Mouse (Mus musculus): ENCODE data around the gene Optc.

Gene Optc

DNA sequence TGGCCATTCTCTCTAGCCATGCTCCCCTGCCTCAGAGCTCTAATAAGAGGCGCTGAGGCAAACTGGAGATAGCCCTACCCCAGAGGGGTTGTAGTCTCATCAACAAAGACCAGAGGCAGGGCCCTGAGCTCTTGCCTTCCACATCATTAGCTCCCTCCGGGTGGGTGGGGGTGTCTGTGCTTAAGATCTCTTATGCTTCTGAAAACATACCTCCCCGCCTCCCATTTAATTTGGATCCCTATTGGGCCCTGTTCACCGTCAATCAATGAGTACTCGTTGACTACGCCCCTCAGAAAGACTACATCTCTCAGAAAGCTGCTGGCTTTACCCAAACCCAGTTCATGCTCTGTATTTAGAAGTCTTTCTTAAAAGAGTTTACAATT, 10.3 kb upstream of the Optc start:
- DNase-seq (ENCODE audit: low spot score in 2 of 2) = no peak

DNA sequence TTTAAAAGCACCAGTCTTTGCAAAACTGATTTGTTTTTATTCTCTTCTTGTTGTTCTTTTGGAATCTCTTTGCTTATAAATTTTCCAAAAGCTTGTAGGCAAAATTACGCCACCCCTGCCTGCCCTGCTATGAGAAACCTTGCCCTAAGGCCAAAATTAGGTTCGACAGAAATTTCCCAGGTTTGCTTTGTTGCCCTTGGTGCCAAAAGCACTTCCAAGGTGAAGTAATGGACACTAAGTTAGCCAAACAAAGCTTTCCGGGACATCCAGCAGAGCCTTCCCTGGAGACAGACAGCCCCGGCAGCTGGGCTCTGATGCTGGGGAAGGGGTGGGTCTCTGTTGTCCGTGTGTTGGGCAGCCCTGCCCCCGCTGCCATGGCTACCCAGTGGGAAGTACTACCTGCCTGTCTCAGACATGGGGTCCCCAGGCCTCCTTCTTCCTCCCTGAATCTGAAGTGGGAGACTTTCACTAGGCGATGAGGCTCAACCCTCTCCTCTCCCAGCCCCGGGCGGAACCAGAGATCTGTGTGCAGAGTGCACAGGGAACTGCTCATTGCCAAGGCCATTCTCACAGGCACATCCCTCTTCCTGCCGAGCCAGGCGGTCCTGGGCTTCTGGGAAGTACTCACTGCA, 9.8 kb upstream of the Optc start:
- no peak for DNase-seq (ENCODE audit: low spot score in 2 of 2)

GRCm38 (mm10) chr1:133915723-133916355, 8.0 kb upstream of the Optc start:
- DNase-seq (ENCODE audit: low spot score in 2 of 2) = no peak

GRCm38 (mm10) chr1:133915115-133915514, 7.3 kb upstream of the Optc start:
- no peak for DNase-seq (ENCODE audit: low spot score in 2 of 2)

- no peak for DNase-seq (ENCODE audit: low spot score in 2 of 2)
Measured at GRCm38 (mm10) chr1:133913018-133913417, 5.2 kb upstream of the Optc start.

GRCm38 (mm10) chr1:133911456-133911855, 3.7 kb upstream of the Optc start:
- DNase-seq (ENCODE audit: low spot score in 2 of 2) = no peak

GRCm38 (mm10) chr1:133911008-133911407, 3.2 kb upstream of the Optc start:
- no peak for DNase-seq (ENCODE audit: low spot score in 2 of 2)

- DNase-seq (ENCODE audit: low spot score in 2 of 2) = no peak
Measured at GRCm38 (mm10) chr1:133910108-133910507, 2.3 kb upstream of the Optc start.

DNA sequence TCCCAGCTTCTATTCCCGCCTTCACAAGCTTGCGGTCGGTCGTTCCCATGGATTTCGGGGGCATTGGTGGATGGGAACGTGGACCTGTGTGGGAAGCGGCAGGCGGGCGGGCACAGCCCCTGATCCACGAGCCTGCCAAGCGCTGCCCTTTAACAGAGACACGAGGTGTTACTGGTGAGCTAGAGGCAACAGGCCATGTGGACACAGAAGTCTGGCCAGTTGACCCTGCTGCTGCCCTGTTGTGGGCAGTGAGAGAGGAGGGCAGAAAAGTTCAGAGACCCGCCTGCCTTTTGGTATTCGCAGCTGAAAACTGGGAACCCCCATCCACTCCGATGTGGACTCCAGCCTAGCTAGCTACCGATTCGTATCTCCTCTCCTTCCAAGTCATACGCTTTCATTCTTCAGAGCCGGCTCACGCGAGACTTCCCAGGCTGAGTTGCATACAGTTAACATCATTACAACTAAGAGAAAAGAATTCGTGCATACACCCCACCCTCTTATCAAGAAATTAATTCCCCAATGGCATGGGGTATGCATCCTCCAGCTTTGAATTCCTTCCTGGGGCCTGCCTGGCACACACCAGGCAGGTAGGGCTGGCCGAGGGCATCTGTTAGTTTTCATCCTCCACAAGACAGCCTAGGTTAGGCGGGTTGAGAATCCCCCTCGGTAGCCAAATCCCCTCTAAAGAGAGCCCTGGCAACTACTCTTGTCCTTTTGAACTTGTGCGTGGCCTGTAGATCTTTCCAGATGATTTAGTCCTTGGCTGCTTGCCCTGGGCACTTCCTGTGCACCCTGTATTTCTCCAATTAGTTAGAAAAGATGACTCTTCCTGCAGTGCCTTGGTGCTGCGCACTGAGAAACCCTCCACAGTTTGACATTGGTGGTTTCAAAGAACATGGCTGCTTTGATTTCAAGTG, 1.1 kb upstream of the Optc start:
- DNase-seq (ENCODE audit: low spot score in 2 of 2) = no peak

DNA sequence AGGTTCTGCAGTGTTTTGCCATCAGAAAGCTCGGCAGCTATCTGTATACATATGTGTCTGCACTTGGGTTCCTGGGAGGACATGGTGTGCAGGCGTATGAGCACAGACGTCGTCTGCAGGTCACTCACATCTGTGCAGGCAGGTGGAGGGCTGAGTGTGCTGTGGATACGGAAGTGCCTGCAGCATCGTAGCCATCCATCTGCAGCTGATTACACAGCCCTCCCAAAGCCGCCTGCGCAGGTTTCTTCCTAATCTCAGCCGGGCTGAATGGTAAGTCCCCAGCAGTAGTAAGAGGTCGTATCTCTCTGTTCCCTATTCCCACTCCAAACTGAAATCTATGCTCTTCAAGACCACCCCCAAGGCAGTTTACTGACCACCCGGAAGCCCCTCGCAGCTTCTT, 1.4 kb downstream of the Optc start:
- DNase-seq (ENCODE audit: low spot score in 2 of 2) = no peak

DNA sequence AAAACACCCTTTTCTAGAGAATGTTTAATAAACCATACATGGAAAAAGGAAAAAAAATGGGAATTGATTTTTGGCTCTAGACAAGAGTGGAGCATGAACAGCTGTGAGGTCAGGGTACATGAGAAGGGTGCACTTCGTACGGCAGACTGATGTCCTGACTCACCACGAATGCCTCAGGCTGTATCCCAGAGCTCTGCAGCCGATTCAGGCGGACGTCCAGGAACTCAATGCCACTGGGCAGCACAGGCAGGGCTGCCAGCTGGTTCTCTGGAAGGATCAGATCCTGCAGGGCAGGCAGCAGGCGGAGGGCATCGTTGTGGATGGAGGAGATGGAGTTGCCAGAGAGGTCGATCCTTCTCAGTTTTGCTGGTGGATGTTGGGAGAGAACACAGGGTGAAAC, 7.0 kb downstream of the Optc start:
- no peak for DNase-seq (ENCODE audit: low spot score in 2 of 2)

GRCm38 (mm10) chr1:133899043-133899542, 8.7 kb downstream of the Optc start:
- DNase-seq (ENCODE audit: low spot score in 2 of 2) = no peak

- no peak for DNase-seq (ENCODE audit: low spot score in 2 of 2)
Measured at GRCm38 (mm10) chr1:133897293-133897692, 10.5 kb downstream of the Optc start.

DNA sequence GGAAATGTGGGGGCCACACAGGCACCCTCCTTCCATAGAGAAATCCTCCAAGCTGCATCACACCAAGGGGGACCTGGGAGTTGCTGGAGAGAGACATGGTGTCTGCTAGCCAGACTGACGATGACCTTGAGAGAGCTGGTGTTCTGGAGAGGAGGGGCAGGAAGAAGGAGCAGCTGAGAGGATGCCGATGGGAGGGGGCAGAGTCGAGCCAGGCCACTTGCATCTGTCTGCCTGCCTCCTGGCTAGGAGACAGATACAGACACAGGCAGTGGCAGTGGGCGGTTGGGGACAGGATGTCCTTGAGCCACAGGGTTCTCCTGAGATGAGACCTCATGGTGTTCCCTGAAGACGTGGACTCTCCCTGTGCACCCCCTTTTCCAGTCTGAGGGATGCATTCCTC, 16.3 kb downstream of the Optc start:
- DNase-seq (ENCODE audit: low spot score in 2 of 2) = no peak

DNA sequence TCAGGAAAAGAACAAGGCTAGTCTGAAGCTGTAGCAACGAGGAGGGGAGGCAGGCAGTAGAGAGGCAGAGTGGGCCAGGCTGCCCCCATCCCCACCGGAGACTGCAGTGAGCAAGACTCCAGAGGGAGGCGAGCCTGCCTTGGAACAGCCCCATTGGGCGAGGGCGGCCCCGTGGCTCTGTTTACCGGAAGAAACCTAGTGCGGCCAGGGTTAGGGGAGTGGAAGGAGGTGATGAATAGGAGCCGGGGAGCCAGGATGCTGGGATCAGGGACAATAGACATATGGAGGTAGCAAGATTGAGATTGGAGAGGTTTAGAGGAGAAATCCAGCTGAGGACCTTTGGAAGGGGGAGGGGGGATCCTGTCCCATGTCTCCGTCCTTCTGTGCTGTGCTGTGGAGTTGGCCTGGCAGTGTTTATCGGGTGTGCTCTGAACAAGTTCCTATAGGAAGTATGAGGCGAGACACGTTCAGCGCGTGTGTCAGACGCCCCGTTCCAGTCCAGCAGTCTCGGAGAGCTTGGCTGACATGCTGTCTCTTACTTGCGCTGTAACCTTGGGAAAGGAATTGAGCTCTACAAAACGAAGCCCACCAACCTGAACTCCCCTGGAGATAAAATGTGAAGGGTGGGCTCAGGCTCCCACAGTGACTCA, 17.7 kb downstream of the Optc start:
- DNase-seq (ENCODE audit: low spot score in 2 of 2) = no peak

- DNase-seq (ENCODE audit: low spot score in 2 of 2) = no peak
Measured at GRCm38 (mm10) chr1:133887538-133888250, 20.1 kb downstream of the Optc start.

- DNase-seq (ENCODE audit: low spot score in 2 of 2) = no peak
Measured at GRCm38 (mm10) chr1:133887044-133887443, 20.8 kb downstream of the Optc start.

GRCm38 (mm10) chr1:133886431-133886830, 21.4 kb downstream of the Optc start:
- no peak for DNase-seq (ENCODE audit: low spot score in 2 of 2)

- DNase-seq (ENCODE audit: low spot score in 2 of 2) = no peak
Measured at GRCm38 (mm10) chr1:133885811-133886210, 22.0 kb downstream of the Optc start.

DNA sequence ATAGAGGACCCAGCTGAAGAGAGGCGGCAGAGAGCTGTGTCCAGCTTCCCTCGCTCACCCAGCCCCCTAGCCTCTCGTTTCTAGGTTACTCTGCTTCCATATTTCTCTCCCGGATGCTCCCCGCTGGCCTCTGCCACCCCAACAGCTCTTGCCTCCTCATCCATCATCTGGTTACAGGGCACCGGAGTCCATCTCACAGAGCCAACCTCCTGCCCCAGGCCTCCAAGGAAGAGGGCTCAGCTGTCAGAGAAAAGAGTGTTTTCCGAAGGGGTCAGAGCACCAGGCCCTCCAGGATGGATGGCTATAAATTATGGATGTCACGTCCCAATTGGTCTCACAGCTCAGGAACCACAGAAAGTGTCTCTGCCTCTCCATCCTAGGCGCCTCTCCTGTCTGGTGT, 23.1 kb downstream of the Optc start:
- DNase-seq (ENCODE audit: low spot score in 2 of 2) = no peak

GRCm38 (mm10) chr1:133884090-133884489, 23.7 kb downstream of the Optc start:
- no peak for DNase-seq (ENCODE audit: low spot score in 2 of 2)

Data from natural killer cell, adult 2 months (primary cell).